Mouse (Mus musculus) brain, embryonic 14.5 days (tissue): ENCODE measurements around the gene Capn7.

Source experiments
- CTCF ChIP-seq: fragments of 200-500 bp; IDR thresholded peaks from 2 replicates; pipeline ENCODE4 v1.5.1; 2012; ENCODE audit warnings: inconsistent platforms, mild to moderate bottlenecking, moderate library complexity, borderline replicate concordance; ENCODE audit not compliant: insufficient read depth, insufficient read length; ENCODE audit errors: extremely low read depth
- POLR2A ChIP-seq: fragments of 200-500 bp; IDR thresholded peaks from 2 replicates; pipeline ENCODE4 v1.6.1; 2012; ENCODE audit warnings: mild to moderate bottlenecking, inconsistent platforms, borderline replicate concordance; ENCODE audit not compliant: poor library complexity, insufficient read depth, insufficient read length, severe bottlenecking; ENCODE audit errors: extremely low read depth

DNA sequence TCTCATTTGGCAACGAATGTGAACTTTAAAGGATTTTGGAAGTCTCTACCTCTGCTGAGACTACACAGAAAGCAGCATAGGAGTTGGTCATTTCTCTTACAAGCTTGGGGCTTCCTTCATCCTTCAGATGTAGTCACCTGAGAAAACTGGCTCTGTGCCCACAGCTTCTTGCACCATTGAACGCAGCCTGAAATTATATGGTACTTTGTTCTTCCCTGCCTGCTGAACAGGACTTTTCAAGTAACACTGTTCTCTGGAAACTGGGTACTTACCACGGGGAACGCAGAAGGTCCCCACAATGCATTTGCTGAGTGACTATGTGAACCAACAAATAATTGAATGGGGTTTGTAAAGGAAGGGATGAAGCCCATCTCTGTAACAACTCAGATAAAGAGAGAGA is 13.2 kb upstream of the Capn7 start:
- TF ChIP-seq CTCF (no peak), POLR2A (no peak)
